16 mouse cellular contexts compared by ENCODE assay signal in genomic region chr17:62077604-62078003, GRCm38 (mm10).
DNase-seq lines count a peak whose midpoint lies in the region; ATAC-seq lines count a peak whose summit lies in the region.
"Had no signal": no experiment of that assay in that cellular context is flagged by ENCODE, and none has a peak within 500 bp of the region (broad histone marks: within the 10 kb centered on the region; RNA-seq: fewer than 3 reads in every experiment).

No protein-coding gene starts in this region.

- H3K27me3 ChIP-seq in midbrain, embryonic 14.5 days (ENCODE audit: control insufficient read depth, insufficient read depth, low read length), result no peaks in the 10 kb centered on the region
- no peaks in the 10 kb centered on the region for H3K27me3 ChIP-seq in midbrain, embryonic 15.5 days (replicated peaks)
- H3K27me3 ChIP-seq: embryonic facial prominence, embryonic 15.5 days; heart, embryonic 13.5 days; hindbrain, embryonic 13.5 days; liver, embryonic 15.5 days had no signal

- H3K27ac ChIP-seq in midbrain, embryonic 14.5 days (replicated peaks; ENCODE audit: low read depth, low read length), result no peak overlapping the region
- H3K27ac ChIP-seq in midbrain, embryonic 15.5 days, result no peak overlapping the region
- H3K27ac ChIP-seq: embryonic facial prominence, embryonic 15.5 days; heart, embryonic 13.5 days; hindbrain, embryonic 13.5 days; liver, embryonic 15.5 days; stomach, postnatal 0 days had no signal

- H3K9me3 ChIP-seq in midbrain, embryonic 14.5 days (ENCODE audit: control insufficient read depth, low read length), result no peaks in the 10 kb centered on the region
- no peaks in the 10 kb centered on the region for H3K9me3 ChIP-seq in midbrain, embryonic 15.5 days
- H3K9me3 ChIP-seq: embryonic facial prominence, embryonic 15.5 days; heart, embryonic 13.5 days; hindbrain, embryonic 13.5 days; liver, embryonic 15.5 days had no signal

- no peak overlapping the region for H3K4me2 ChIP-seq in midbrain, embryonic 14.5 days (ENCODE audit: low read length)
- H3K4me2 ChIP-seq in midbrain, embryonic 15.5 days, result no peak overlapping the region
- H3K4me2 ChIP-seq: embryonic facial prominence, embryonic 15.5 days; heart, embryonic 13.5 days; hindbrain, embryonic 13.5 days; liver, embryonic 15.5 days had no signal

- no peaks in the 10 kb centered on the region for H3K4me1 ChIP-seq in midbrain, embryonic 14.5 days (ENCODE audit: control insufficient read depth, insufficient read depth, low read length)
- no peaks in the 10 kb centered on the region for H3K4me1 ChIP-seq in midbrain, embryonic 15.5 days
- H3K4me1 ChIP-seq: embryonic facial prominence, embryonic 15.5 days; heart, embryonic 13.5 days; hindbrain, embryonic 13.5 days; liver, embryonic 15.5 days had no signal

- H3K9ac ChIP-seq in midbrain, embryonic 14.5 days (replicated peaks; ENCODE audit: low read length), result no peak overlapping the region
- H3K9ac ChIP-seq in midbrain, embryonic 15.5 days, result no peak overlapping the region
- H3K9ac ChIP-seq: embryonic facial prominence, embryonic 15.5 days; heart, embryonic 13.5 days; hindbrain, embryonic 13.5 days; liver, embryonic 15.5 days had no signal

- DNase-seq in midbrain, embryonic 14.5 days, result peak; percentile 39
- peak; percentile 24 to 40 for DNase-seq in frontal cortex, postnatal 36 days (ENCODE audit: low spot score in 2 of 2)
- DNase-seq in left cerebral cortex, adult 9 months (ENCODE audit: low spot score in 2 of 2), result peak; percentile 7 to 50
- DNase-seq in gastrocnemius, postnatal 10 days, result no peak
- DNase-seq in ovary, postnatal 10 days (ENCODE audit: low spot score), result no peak
- no peak for DNase-seq in kidney, postnatal 36 days
- DNase-seq: adrenal gland, postnatal 10 days; gastrocnemius, postnatal 14 days; kidney, adult 18-20 months; lung, postnatal 4 days had no signal

- no peak overlapping the region for H3K4me3 ChIP-seq in midbrain, embryonic 14.5 days (replicated peaks; ENCODE audit: low read depth, low read length)
- H3K4me3 ChIP-seq in midbrain, embryonic 15.5 days, result no peak overlapping the region
- H3K4me3 ChIP-seq: embryonic facial prominence, embryonic 15.5 days; heart, embryonic 13.5 days; hindbrain, embryonic 13.5 days; liver, embryonic 15.5 days had no signal

- no peaks in the 10 kb centered on the region for H3K36me3 ChIP-seq in midbrain, embryonic 14.5 days (ENCODE audit: control insufficient read depth, insufficient read depth, low read length)
- H3K36me3 ChIP-seq in midbrain, embryonic 15.5 days (replicated peaks), result no peaks in the 10 kb centered on the region
- H3K36me3 ChIP-seq: embryonic facial prominence, embryonic 15.5 days; heart, embryonic 13.5 days; hindbrain, embryonic 13.5 days; liver, embryonic 15.5 days had no signal

- no peak for ATAC-seq in midbrain, embryonic 14.5 days (ENCODE audit: low FRiP score, low TSS enrichment)
- no peak for ATAC-seq in midbrain, embryonic 15.5 days (replicated peaks)

- 61% methylated on average over 7 of the region's 7 CpGs for WGBS in midbrain, embryonic 14.5 days
- 60% methylated on average over 7 of the region's 7 CpGs for WGBS in midbrain, embryonic 15.5 days

Comparison
In these comparisons a context has a peak if more than half of its experiments do, and no peak if none do; other contexts are left out.
1. DNase-seq: peak in midbrain, embryonic 14.5 days (single experiment), frontal cortex, postnatal 36 days (2 of 2) and left cerebral cortex, adult 9 months (2 of 2); none in gastrocnemius, postnatal 10 days (single experiment), ovary, postnatal 10 days (single experiment) and kidney, postnatal 36 days (0 of 2).